ENCODE assay signal across 25 mouse cellular contexts in genomic region chr15:85798676-85799075, GRCm38 (mm10). TPM values are rescaled to one million over a fixed set of nuclear protein-coding genes. Genes with fewer than 3 reads are reported as not detected.
DNase-seq lines count a peak whose midpoint lies in the region; ATAC-seq lines count a peak whose summit lies in the region.
"Had no signal": no experiment of that assay in that cellular context is flagged by ENCODE, and none has a peak within 500 bp of the region (broad histone marks: within the 10 kb centered on the region; RNA-seq: fewer than 3 reads in every experiment).

No protein-coding gene starts in this region.

- peak; percentile 97 for DNase-seq in heart, adult 11 months
- DNase-seq in heart, adult 8-10 months (ENCODE audit: low spot score), result peak; percentile 52
- peak; percentile 63 for DNase-seq in skeletal muscle tissue, adult 2 months (ENCODE audit: low read depth, low spot score)
- DNase-seq in left cerebral cortex, adult 8-10 months (ENCODE audit: low spot score in 2 of 2), result no peak
- DNase-seq in frontal cortex, postnatal 25 days (ENCODE audit: low spot score in 2 of 2), result no peak
- DNase-seq: adrenal gland, postnatal 14 days; cerebellum, adult 18-20 months; kidney, adult 18-20 months; kidney, postnatal 36 days; left cerebral cortex, postnatal 4 days; liver, postnatal 0 days; lung, postnatal 4 days had no signal

- H3K36me3 ChIP-seq in heart, embryonic 11.5 days (ENCODE audit: control insufficient read depth, insufficient read depth, low read length), result no peaks in the 10 kb centered on the region
- peaks cover 20% of the 10 kb centered on the region for H3K36me3 ChIP-seq in heart, embryonic 16.5 days (ENCODE audit: control insufficient read depth, insufficient read depth)
- H3K36me3 ChIP-seq: embryonic facial prominence, embryonic 13.5 days; forebrain, embryonic 10.5 days; forebrain, embryonic 15.5 days; hindbrain, embryonic 10.5 days; hindbrain, embryonic 15.5 days; liver, embryonic 12.5 days; midbrain, embryonic 12.5 days had no signal

- 80% methylated on average over 8 of the region's 8 CpGs for WGBS in heart, embryonic 11.5 days (ENCODE audit: insufficient replicate concordance)
- 69% methylated on average over 8 of the region's 8 CpGs for WGBS in heart, embryonic 16.5 days

- H3K4me1 ChIP-seq in heart, embryonic 11.5 days (ENCODE audit: control insufficient read depth, insufficient read depth, low read length), result no peaks in the 10 kb centered on the region
- peaks cover 7% of the 10 kb centered on the region for H3K4me1 ChIP-seq in heart, embryonic 16.5 days (ENCODE audit: control insufficient read depth, insufficient read depth, low read length)
- H3K4me1 ChIP-seq: embryonic facial prominence, embryonic 13.5 days; forebrain, embryonic 10.5 days; hindbrain, embryonic 10.5 days; hindbrain, embryonic 15.5 days; liver, embryonic 12.5 days; megakaryocyte, embryonic 14.5 days had no signal

- no peak overlapping the region for H3K27ac ChIP-seq in heart, embryonic 11.5 days (ENCODE audit: low read depth, low read length)
- peak overlapping the region; percentile 34 for H3K27ac ChIP-seq in heart, embryonic 16.5 days (ENCODE audit: low read length)
- H3K27ac ChIP-seq: embryonic facial prominence, embryonic 13.5 days; forebrain, embryonic 10.5 days; forebrain, embryonic 15.5 days; hindbrain, embryonic 10.5 days; hindbrain, embryonic 15.5 days; liver, embryonic 12.5 days; midbrain, embryonic 12.5 days had no signal

- no peak overlapping the region for H3K9ac ChIP-seq in heart, embryonic 11.5 days (ENCODE audit: low read depth, low read length)
- no peak overlapping the region for H3K9ac ChIP-seq in heart, embryonic 16.5 days (ENCODE audit: low read length)
- H3K9ac ChIP-seq: embryonic facial prominence, embryonic 13.5 days; forebrain, embryonic 15.5 days; hindbrain, embryonic 15.5 days; liver, embryonic 12.5 days; liver, postnatal 0 days; midbrain, embryonic 12.5 days had no signal

- H3K27me3 ChIP-seq in heart, embryonic 11.5 days (ENCODE audit: control insufficient read depth, insufficient read depth, low read length), result no peaks in the 10 kb centered on the region
- no peaks in the 10 kb centered on the region for H3K27me3 ChIP-seq in heart, embryonic 16.5 days (ENCODE audit: control insufficient read depth, insufficient read depth, low read length)
- H3K27me3 ChIP-seq: embryonic facial prominence, embryonic 13.5 days; forebrain, embryonic 15.5 days; hindbrain, embryonic 15.5 days; midbrain, embryonic 12.5 days had no signal

- H3K9me3 ChIP-seq in heart, embryonic 11.5 days (replicated peaks; ENCODE audit: control insufficient read depth, low read length), result no peaks in the 10 kb centered on the region
- no peaks in the 10 kb centered on the region for H3K9me3 ChIP-seq in heart, embryonic 16.5 days (replicated peaks; ENCODE audit: control insufficient read depth, low read length)
- H3K9me3 ChIP-seq: embryonic facial prominence, embryonic 13.5 days; forebrain, embryonic 10.5 days; forebrain, embryonic 15.5 days; hindbrain, embryonic 10.5 days; hindbrain, embryonic 15.5 days; liver, embryonic 12.5 days; midbrain, embryonic 12.5 days had no signal

- no peak overlapping the region for H3K4me3 ChIP-seq in heart, embryonic 11.5 days (ENCODE audit: low read depth, low read length)
- H3K4me3 ChIP-seq in heart, embryonic 16.5 days (ENCODE audit: low read length), result no peak overlapping the region
- H3K4me3 ChIP-seq: embryonic facial prominence, embryonic 13.5 days; forebrain, embryonic 10.5 days; forebrain, embryonic 15.5 days; hindbrain, embryonic 10.5 days; hindbrain, embryonic 15.5 days; liver, embryonic 12.5 days; megakaryocyte, embryonic 14.5 days; midbrain, embryonic 12.5 days had no signal

- no peak overlapping the region for H3K4me2 ChIP-seq in heart, embryonic 11.5 days
- H3K4me2 ChIP-seq in heart, embryonic 16.5 days (ENCODE audit: low read depth, low read length), result no peak overlapping the region
- H3K4me2 ChIP-seq: embryonic facial prominence, embryonic 13.5 days; forebrain, embryonic 15.5 days; hindbrain, embryonic 15.5 days; liver, embryonic 12.5 days; midbrain, embryonic 12.5 days had no signal

- no peak for ATAC-seq in heart, embryonic 11.5 days (replicated peaks; ENCODE audit: insufficient number of reproducible peaks, low FRiP score, low TSS enrichment)
- ATAC-seq in heart, embryonic 16.5 days (replicated peaks; ENCODE audit: extremely low read depth, insufficient read depth, low FRiP score), result peak; percentile 32; the same call in 1 of the 2 replicates
- ATAC-seq: CD4-positive, CD25-positive, alpha-beta regulatory T cell, adult 4 months; forebrain, embryonic 15.5 days; inflammation-experienced regulatory T-cells, adult 6 months; liver, embryonic 12.5 days; liver, postnatal 0 days had no signal

RNA-seq across cellular contexts. Expression of gene Cdpf1, which starts 12.8 kb away (rescaled TPM):
- polyA plus RNA-seq in heart, embryonic 11.5 days (2014; fragmentation: Nextera tagmentation; extraction: Ambion mirVana), result 37.1 and 41.5 TPM in 2 replicates
- total RNA-seq in heart, adult 8-10 months (2022), result 10 to 100 TPM; 27.1 to 38.5 (median 31.0) TPM
- 48.8 and 49.8 TPM in 2 replicates for polyA plus RNA-seq in heart, embryonic 16.5 days (2015; fragmentation: Nextera tagmentation; extraction: Ambion mirVana)
- 10 to 100 TPM; 19.8 to 23.5 (median 22.4) TPM for total RNA-seq in left cerebral cortex, adult 8-10 months (2022)

RNA-seq across cellular contexts. Expression of gene Pkdrej, which starts 22.9 kb away (rescaled TPM):
- 0.14 TPM in 2 replicates for polyA plus RNA-seq in heart, embryonic 11.5 days (2014; fragmentation: Nextera tagmentation; extraction: Ambion mirVana)
- 1 to 10 TPM; 3.1 to 5.4 (median 4.6) TPM for total RNA-seq in heart, adult 8-10 months (2022)
- 0.50 and 0.53 TPM in 2 replicates for polyA plus RNA-seq in heart, embryonic 16.5 days (2015; fragmentation: Nextera tagmentation; extraction: Ambion mirVana)
- 1 to 10 TPM; 1.0 to 1.5 (median 1.3) TPM for total RNA-seq in left cerebral cortex, adult 8-10 months (2022)
- total RNA-seq: granulocyte monocyte progenitor cell, adult 5-6 weeks had no signal
- polyA plus RNA-seq: CD4-positive, CD25-positive, alpha-beta regulatory T cell, adult 4 months; hindbrain, embryonic 10.5 days; inflammation-experienced regulatory T-cells, adult 6 months; liver, postnatal 0 days had no signal

RNA-seq across cellular contexts. Expression of gene Ttc38, which starts 33.4 kb away (rescaled TPM):
- 2.7 and 4.0 TPM in 2 replicates for polyA plus RNA-seq in heart, embryonic 11.5 days (2014; fragmentation: Nextera tagmentation; extraction: Ambion mirVana)
- total RNA-seq in heart, adult 8-10 months (2022), result 10 to 100 TPM; 17.9 to 22.2 (median 19.6) TPM
- polyA plus RNA-seq in heart, embryonic 16.5 days (2015; fragmentation: Nextera tagmentation; extraction: Ambion mirVana), result 4.9 and 6.2 TPM in 2 replicates
- total RNA-seq in left cerebral cortex, adult 8-10 months (2022), result 10 to 100 TPM in 2 of 4 experiments, 1 to 10 TPM in 2; 5.8 to 13.3 (median 9.6) TPM

Comparison
In these comparisons a context has a peak if more than half of its experiments do, and no peak if none do; other contexts are left out.
1. DNase-seq: peak in heart, adult 11 months (single experiment), heart, adult 8-10 months (single experiment) and skeletal muscle tissue, adult 2 months (single experiment); none in left cerebral cortex, adult 8-10 months (0 of 2) and frontal cortex, postnatal 25 days (0 of 2).